Mouse (Mus musculus): ENCODE measurements around the gene Pex11b. TPM values are rescaled to one million over a fixed set of nuclear protein-coding genes. Genes with fewer than 3 reads are reported as not detected.

The Pex11b gene
- 17.3 TPM in 2 replicates for polyA plus RNA-seq (2015; fragmentation: Nextera tagmentation; extraction: Ambion mirVana)

- H3K27ac ChIP-seq (replicated peaks), result peak within 1 kb of the TSS; percentile 82
- no peaks in the 10 kb centered on the region for H3K9me3 ChIP-seq (replicated peaks)
- H3K4me1 ChIP-seq (replicated peaks), result peaks cover 51% of the 10 kb centered on the region
- no peaks in the 10 kb centered on the region for H3K27me3 ChIP-seq
- peak within 1 kb of the TSS; percentile 91 for H3K9ac ChIP-seq
- H3K4me3 ChIP-seq (replicated peaks), result peak within 1 kb of the TSS; percentile 80
- 2% methylated on average over 60 of the region's 60 CpGs for WGBS (ENCODE audit: insufficient replicate concordance)
- H3K4me2 ChIP-seq, result peak within 1 kb of the TSS; percentile 89
- H3K36me3 ChIP-seq (replicated peaks), result peaks cover 43% of the 10 kb centered on the region
- peak; percentile 91 for ATAC-seq (ENCODE audit: insufficient read depth)
Measured at GRCm38 (mm10) chr3:96634928-96635879, at the start of gene Pex11b, which contains the start of gene Gm42957. Gene Pex11b, plus strand, starts transcription at chr3:96635376. Gene Gm42957, plus strand, starts transcription at chr3:96635474.

GRCm38 (mm10) chr3:96590657-96591056 lies 44.5 kb upstream of the Pex11b start:
- ATAC-seq (ENCODE audit: insufficient read depth), result no peak
- peaks cover 16% of the 10 kb centered on the region for H3K4me1 ChIP-seq (replicated peaks)
- no peak overlapping the region for H3K27ac ChIP-seq (replicated peaks)
- H3K27me3 ChIP-seq, result peaks cover 10% of the 10 kb centered on the region
- no peak overlapping the region for H3K4me3 ChIP-seq (replicated peaks)
- H3K9ac ChIP-seq, result no peak overlapping the region
- H3K4me2 ChIP-seq, result no peak overlapping the region
- WGBS (ENCODE audit: insufficient replicate concordance), result 72% methylated on average over 4 of the region's 4 CpGs
- no peaks in the 10 kb centered on the region for H3K9me3 ChIP-seq (replicated peaks)
- H3K36me3 ChIP-seq (replicated peaks), result no peaks in the 10 kb centered on the region

DNA sequence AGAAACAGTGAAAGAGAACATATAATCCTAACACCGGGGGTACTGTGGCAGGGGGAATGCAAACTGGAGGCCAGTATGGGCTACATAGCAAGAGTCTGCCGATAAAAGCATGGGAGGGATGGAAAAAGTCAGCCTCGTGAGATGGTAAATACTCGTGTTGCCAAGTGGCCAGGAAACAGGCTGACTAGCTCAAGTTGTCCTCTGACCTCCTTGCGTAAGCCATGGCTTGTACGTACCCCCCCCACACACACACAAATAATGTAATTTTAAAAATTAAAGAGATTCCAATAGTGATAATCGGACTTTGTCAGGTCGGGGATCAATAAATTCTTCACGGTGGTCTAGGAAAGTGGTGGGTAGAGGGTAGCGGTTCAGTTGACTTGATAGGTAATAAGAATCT lies 41.8 kb upstream of the Pex11b start:
- H3K4me2 ChIP-seq, result peak overlapping the region; percentile 79
- H3K9me3 ChIP-seq (replicated peaks), result no peaks in the 10 kb centered on the region
- H3K36me3 ChIP-seq (replicated peaks), result no peaks in the 10 kb centered on the region
- ATAC-seq (ENCODE audit: insufficient read depth), result 0 out of 2 replicates have a peak, but pooled peaks have one; percentile 15
- H3K9ac ChIP-seq, result peak overlapping the region; percentile 74
- WGBS (ENCODE audit: insufficient replicate concordance), result under 1% methylated on average over 10 of the region's 10 CpGs
- peak overlapping the region; percentile 72 for H3K4me3 ChIP-seq (replicated peaks)
- H3K4me1 ChIP-seq (replicated peaks), result peaks cover 39% of the 10 kb centered on the region
- peaks cover 37% of the 10 kb centered on the region for H3K27me3 ChIP-seq
- peak overlapping the region; percentile 86 for H3K27ac ChIP-seq (replicated peaks)

DNA sequence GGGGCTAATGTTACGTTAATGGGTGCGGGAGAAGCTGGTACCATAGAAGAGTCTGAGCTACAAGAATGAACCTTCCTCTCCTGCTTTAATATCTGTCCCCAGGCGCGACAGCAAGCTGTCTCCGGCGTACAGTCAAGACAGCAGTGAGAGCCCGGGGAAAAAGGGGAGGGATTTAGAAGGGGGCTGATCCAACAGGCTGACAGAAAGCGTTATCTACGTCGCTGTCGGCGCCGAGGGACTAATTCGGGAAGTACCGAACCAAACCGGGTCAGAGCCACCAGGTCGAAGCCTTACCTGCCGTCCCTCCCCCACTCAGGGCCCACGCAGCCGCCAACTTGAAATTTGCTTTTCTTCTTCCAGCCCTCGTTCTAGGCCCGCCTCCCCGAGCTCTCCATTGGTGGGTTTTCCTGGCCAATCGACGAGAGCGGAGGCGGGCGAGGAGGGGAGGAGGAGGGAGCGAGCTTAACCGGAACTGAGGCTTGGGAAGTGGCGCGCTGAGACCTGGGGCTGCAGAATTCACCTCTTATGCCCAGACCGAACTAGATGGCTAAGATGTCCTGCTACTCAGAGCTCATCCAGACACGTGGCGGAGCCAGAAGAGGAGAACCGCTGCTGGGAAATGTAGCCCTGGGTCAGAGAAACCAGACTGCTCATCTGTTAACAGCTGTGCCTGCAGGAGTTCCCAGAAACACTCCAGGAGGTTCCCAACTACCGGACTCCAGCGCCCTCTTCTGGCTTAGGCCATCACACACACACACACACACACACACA lies 41.2 kb upstream of the Pex11b start, which contains the start of gene Polr3gl:
TSS of gene Polr3gl (minus strand) at position 392 of the 771 bp plus-strand sequence.
- Histone ChIP-seq H3K9me3 (replicated peaks) (no peaks in the 10 kb centered on the region), H3K9ac (peak within 1 kb of the TSS; percentile 74), H3K4me2 (peak within 1 kb of the TSS; percentile 79), H3K36me3 (replicated peaks) (no peaks in the 10 kb centered on the region), H3K4me3 (replicated peaks) (peak within 1 kb of the TSS; percentile 72), H3K27ac (replicated peaks) (peak within 1 kb of the TSS; percentile 86), H3K27me3 (peaks cover 43% of the 10 kb centered on the region), H3K4me1 (replicated peaks) (peaks cover 44% of the 10 kb centered on the region)
- peak; percentile 94 for ATAC-seq (ENCODE audit: insufficient read depth)
- under 1% methylated on average over 38 of the region's 38 CpGs for WGBS (ENCODE audit: insufficient replicate concordance)

DNA sequence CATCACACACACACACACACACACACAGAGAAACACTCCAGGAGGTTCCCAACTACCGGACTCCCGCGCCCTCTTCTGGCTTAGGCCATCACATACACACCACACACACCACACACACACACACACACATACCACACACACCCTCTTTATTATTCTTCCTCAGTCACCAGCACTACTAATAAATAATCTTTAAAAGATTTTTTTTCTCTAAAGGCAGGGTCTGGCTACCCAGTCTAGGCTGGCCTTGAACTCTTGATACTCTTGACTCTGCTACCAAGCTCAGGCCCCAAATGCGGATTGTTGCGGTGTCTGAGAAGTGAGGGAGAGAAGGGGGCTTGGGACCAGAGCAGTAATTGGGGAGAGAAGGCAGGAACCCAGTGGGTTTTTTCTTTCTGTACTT lies 40.3 kb upstream of the Pex11b start:
- no peak overlapping the region for H3K9ac ChIP-seq
- no peak overlapping the region for H3K4me3 ChIP-seq (replicated peaks)
- ATAC-seq (ENCODE audit: insufficient read depth), result no peak
- peaks cover 44% of the 10 kb centered on the region for H3K4me1 ChIP-seq (replicated peaks)
- H3K27me3 ChIP-seq, result peaks cover 52% of the 10 kb centered on the region
- no peaks in the 10 kb centered on the region for H3K9me3 ChIP-seq (replicated peaks)
- WGBS (ENCODE audit: insufficient replicate concordance), result 80% methylated on average over 5 of the region's 5 CpGs
- H3K4me2 ChIP-seq, result no peak overlapping the region
- no peaks in the 10 kb centered on the region for H3K36me3 ChIP-seq (replicated peaks)
- no peak overlapping the region for H3K27ac ChIP-seq (replicated peaks)

GRCm38 (mm10) chr3:96595661-96596060 lies 39.5 kb upstream of the Pex11b start:
- no peak overlapping the region for H3K27ac ChIP-seq (replicated peaks)
- H3K27me3 ChIP-seq, result peaks cover 60% of the 10 kb centered on the region
- no peak overlapping the region for H3K9ac ChIP-seq
- H3K4me3 ChIP-seq (replicated peaks), result no peak overlapping the region
- no peaks in the 10 kb centered on the region for H3K9me3 ChIP-seq (replicated peaks)
- H3K4me1 ChIP-seq (replicated peaks), result peaks cover 46% of the 10 kb centered on the region
- no peaks in the 10 kb centered on the region for H3K36me3 ChIP-seq (replicated peaks)
- WGBS (ENCODE audit: insufficient replicate concordance), result 23% methylated on average over 6 of the region's 6 CpGs
- no peak overlapping the region; the same call in 1 of the 2 replicates for H3K4me2 ChIP-seq
- no peak for ATAC-seq (ENCODE audit: insufficient read depth)

- ATAC-seq (ENCODE audit: insufficient read depth), result no peak
- Histone ChIP-seq H3K36me3 (replicated peaks) (no peaks in the 10 kb centered on the region), H3K4me1 (replicated peaks) (peaks cover 52% of the 10 kb centered on the region), H3K9ac (no peak within 1 kb of the TSS), H3K27ac (replicated peaks) (no peak within 1 kb of the TSS), H3K9me3 (replicated peaks) (no peaks in the 10 kb centered on the region), H3K27me3 (peaks cover 66% of the 10 kb centered on the region), H3K4me2 (peak within 1 kb of the TSS; percentile 64), H3K4me3 (replicated peaks) (peak within 1 kb of the TSS; percentile 40)
- 2% methylated on average over 23 of the region's 23 CpGs for WGBS (ENCODE audit: insufficient replicate concordance)
Measured at GRCm38 (mm10) chr3:96596228-96596707, 38.9 kb upstream of the Pex11b start, which contains the start of gene Ankrd34a. Gene Ankrd34a, plus strand, starts transcription at chr3:96596636.

- no peak for ATAC-seq (ENCODE audit: insufficient read depth)
- Histone ChIP-seq H3K36me3 (replicated peaks) (no peaks in the 10 kb centered on the region), H3K4me1 (replicated peaks) (peaks cover 58% of the 10 kb centered on the region), H3K9me3 (replicated peaks) (no peaks in the 10 kb centered on the region), H3K4me3 (replicated peaks) (peak overlapping the region; percentile 40), H3K4me2 (peak overlapping the region; percentile 64), H3K9ac (no peak overlapping the region), H3K27ac (replicated peaks) (no peak overlapping the region), H3K27me3 (peaks cover 72% of the 10 kb centered on the region)
- WGBS (ENCODE audit: insufficient replicate concordance), result 3% methylated on average over 11 of the region's 12 CpGs
Measured at GRCm38 (mm10) chr3:96596855-96597254, 38.3 kb upstream of the Pex11b start.

GRCm38 (mm10) chr3:96597435-96597891 lies 37.7 kb upstream of the Pex11b start:
- Histone ChIP-seq H3K4me3 (replicated peaks) (peak overlapping the region; percentile 40), H3K4me1 (replicated peaks) (peaks cover 55% of the 10 kb centered on the region), H3K27me3 (peaks cover 78% of the 10 kb centered on the region), H3K4me2 (peak overlapping the region; percentile 64), H3K9me3 (replicated peaks) (no peaks in the 10 kb centered on the region), H3K36me3 (replicated peaks) (no peaks in the 10 kb centered on the region), H3K27ac (replicated peaks) (no peak overlapping the region), H3K9ac (no peak overlapping the region)
- WGBS (ENCODE audit: insufficient replicate concordance), result under 1% methylated on average over 40 of the region's 40 CpGs
- no peak for ATAC-seq (ENCODE audit: insufficient read depth)

DNA sequence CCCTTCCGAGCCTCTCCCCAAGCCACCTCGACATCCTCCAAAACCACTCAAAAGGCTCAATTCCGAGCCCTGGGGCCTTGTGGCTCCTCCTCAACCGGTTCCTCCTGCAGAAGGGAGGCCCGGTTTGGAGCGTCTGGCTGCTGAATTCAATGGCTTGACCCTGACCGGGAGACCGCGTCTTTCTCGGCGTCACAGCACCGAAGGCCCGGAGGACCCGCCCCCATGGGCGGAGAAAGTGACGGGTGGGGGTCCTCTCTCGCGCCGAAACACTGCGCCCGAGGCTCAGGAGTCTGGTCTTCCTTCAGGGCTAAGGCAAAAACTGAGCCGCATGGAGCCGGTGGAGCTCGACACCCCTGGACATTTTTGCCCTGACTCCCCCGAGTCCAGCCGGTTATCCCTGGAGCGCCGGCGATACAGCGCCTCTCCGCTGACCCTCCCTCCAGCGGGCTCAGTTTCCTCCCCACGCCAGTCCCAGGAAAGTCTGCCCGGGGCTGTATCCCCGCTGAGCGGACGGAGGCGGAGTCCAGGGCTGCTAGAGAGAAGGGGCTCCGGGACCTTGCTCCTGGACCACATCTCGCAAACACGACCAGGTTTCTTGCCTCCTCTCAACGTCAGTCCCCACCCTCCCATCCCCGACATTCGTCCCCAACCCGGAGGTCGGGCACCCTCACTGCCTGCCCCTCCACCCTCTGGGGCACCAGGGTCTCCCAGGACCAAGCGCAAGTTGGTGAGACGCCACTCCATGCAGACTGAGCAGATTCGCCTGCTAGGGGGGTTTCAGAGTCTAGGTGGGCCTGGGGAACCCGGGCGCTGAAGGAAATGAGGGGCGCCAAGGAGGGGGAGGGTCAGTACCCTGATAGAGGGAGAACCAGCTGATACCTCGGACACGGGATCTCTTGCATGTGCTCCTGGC lies 36.8 kb upstream of the Pex11b start:
- Histone ChIP-seq H3K27ac (replicated peaks) (no peak overlapping the region), H3K9me3 (replicated peaks) (no peaks in the 10 kb centered on the region), H3K4me1 (replicated peaks) (peaks cover 46% of the 10 kb centered on the region), H3K36me3 (replicated peaks) (no peaks in the 10 kb centered on the region), H3K4me3 (replicated peaks) (peak overlapping the region; percentile 40), H3K9ac (no peak overlapping the region), H3K27me3 (peaks cover 88% of the 10 kb centered on the region), H3K4me2 (peak overlapping the region; percentile 64)
- 3% methylated on average over 54 of the region's 54 CpGs for WGBS (ENCODE audit: insufficient replicate concordance)
- ATAC-seq (ENCODE audit: insufficient read depth), result no peak

Data from liver, embryonic 15.5 days (tissue).